Mouse (Mus musculus) hematopoietic stem cell, adult 5-6 weeks (primary cell): ENCODE data around the gene Acr. TPM values are rescaled to one million over a fixed set of nuclear protein-coding genes. Genes with fewer than 3 reads are reported as not detected.

Source experiments
- ATAC-seq, 2 experiments: fragments of 125-278 bp in 1 of 2; replicated peaks in 1 of 2; 2 replicates each; pipeline ENCODE4 v1.8.0; 2016 to 2017; ENCODE audit warnings: inconsistent platforms in 2 of 2, mild to moderate bottlenecking in 2 of 2, moderate number of reproducible peaks in 2 of 2, low read depth in 1 of 2, moderate TSS enrichment in 1 of 2; ENCODE audit not compliant: low FRiP score in 2 of 2, poor library complexity in 2 of 2, severe bottlenecking in 2 of 2, insufficient read depth in 1 of 2, low TSS enrichment in 1 of 2
- total RNA-seq: library from RNA; stranded (forward); fragments of 172-1452, 232-1000 nt; gene quantifications from 2 replicates; pipeline ENCODE4 v1.2.3, GENCODE M21; 2017

Acr gene
- total RNA-seq, 1 experiment from 2014 or later: not detected

- no peak for ATAC-seq
Measured at GRCm38 (mm10) chr15:89532924-89533842, 34.9 kb upstream of the Acr start.

GRCm38 (mm10) chr15:89533843-89534207 lies 34.3 kb upstream of the Acr start:
- ATAC-seq: no peak

GRCm38 (mm10) chr15:89544171-89544570 lies 24.0 kb upstream of the Acr start:
- ATAC-seq: no peak

- no peak for ATAC-seq
Measured at GRCm38 (mm10) chr15:89547321-89547720, 20.8 kb upstream of the Acr start.

- ATAC-seq: no peak
Measured at GRCm38 (mm10) chr15:89547824-89548601, 20.1 kb upstream of the Acr start.

- no peak for ATAC-seq
Measured at GRCm38 (mm10) chr15:89548837-89549236, 19.3 kb upstream of the Acr start.

- ATAC-seq: no peak
Measured at GRCm38 (mm10) chr15:89550506-89550905, 17.6 kb upstream of the Acr start.

- ATAC-seq: no peak
Measured at GRCm38 (mm10) chr15:89551733-89552132, 16.4 kb upstream of the Acr start.

- no peak for ATAC-seq
Measured at GRCm38 (mm10) chr15:89555591-89555990, 12.5 kb upstream of the Acr start.

- ATAC-seq: no peak
Measured at GRCm38 (mm10) chr15:89556401-89557178, 11.5 kb upstream of the Acr start.

GRCm38 (mm10) chr15:89557179-89557995 lies 10.7 kb upstream of the Acr start:
- no peak for ATAC-seq

GRCm38 (mm10) chr15:89557996-89558390 lies 10.1 kb upstream of the Acr start:
- ATAC-seq: no peak

GRCm38 (mm10) chr15:89559202-89559731 lies 8.9 kb upstream of the Acr start:
- no peak for ATAC-seq

- peak; percentile 47 to 52; a peak in 3 of 4 replicates for ATAC-seq
Measured at GRCm38 (mm10) chr15:89572147-89572546, 4.0 kb downstream of the Acr start.

GRCm38 (mm10) chr15:89582494-89582893 lies 14.4 kb downstream of the Acr start:
- no peak for ATAC-seq

- ATAC-seq: no peak
Measured at GRCm38 (mm10) chr15:89585101-89585500, 17.0 kb downstream of the Acr start.

GRCm38 (mm10) chr15:89585631-89586030 lies 17.5 kb downstream of the Acr start:
- no peak for ATAC-seq
